Mouse (Mus musculus) hindbrain, embryonic 13.5 days (tissue): ENCODE measurements at regions not wholly inside any gene's neighbourhood (a gene's known extent, or its start where the extent isn't known, plus 50 kb on each side); places are given as distances from the start of the nearest gene placed in this dataset.

Experiments
- ATAC-seq: fragments of 200-750 bp; cut with Nextera tagmentation; 2 replicates; pipeline ENCODE4 v1.8.0; 2017; ENCODE audit warnings: moderate TSS enrichment; ENCODE audit not compliant: low FRiP score
- H3K27ac ChIP-seq: fragments of 300-500 bp; sonication (generic); 2 replicates; pipeline ENCODE4 v1.5.1; 2015; ENCODE audit warnings: inconsistent platforms, mild to moderate bottlenecking, moderate library complexity
- H3K27me3 ChIP-seq: fragments of 300-500 bp; sonication (generic); 2 replicates; pipeline ENCODE4 v1.6.1; 2015; ENCODE audit warnings: mild to moderate bottlenecking, inconsistent platforms
- H3K36me3 ChIP-seq: fragments of 300-500 bp; sonication (generic); 2 replicates; pipeline ENCODE4 v1.6.1; 2015; ENCODE audit warnings: mild to moderate bottlenecking, inconsistent platforms
- H3K4me1 ChIP-seq: fragments of 300-500 bp; sonication (generic); replicated peaks from 2 replicates; pipeline ENCODE4 v1.6.1; 2015; ENCODE audit warnings: inconsistent platforms
- H3K4me2 ChIP-seq: fragments of 300-500 bp; sonication (generic); 2 replicates; pipeline ENCODE4 v1.6.1; 2015; ENCODE audit warnings: inconsistent platforms, mild to moderate bottlenecking, moderate library complexity
- H3K4me3 ChIP-seq: fragments of 300-500 bp; sonication (generic); 2 replicates; pipeline ENCODE4 v1.5.1; 2015; ENCODE audit warnings: mild to moderate bottlenecking, inconsistent platforms
- H3K9ac ChIP-seq: fragments of 300-500 bp; sonication (generic); 2 replicates; pipeline ENCODE4 v1.6.1; 2015; ENCODE audit warnings: mild to moderate bottlenecking, inconsistent platforms
- H3K9me3 ChIP-seq: fragments of 300-500 bp; sonication (generic); 2 replicates; pipeline ENCODE4 v1.6.1; 2016; ENCODE audit warnings: inconsistent platforms
- WGBS: fragments of 180-500 bp; shearing (Covaris S2); methylation state at CpG from one replicate; pipeline ENCODE4 v1.1.7; 2015; 5-methylcytosine and 5-hydroxymethylcytosine counted together

GRCm38 (mm10) chr4:75884371-75884770, 606.3 kb upstream of the Dmac1 start:
- no peak overlapping the region for H3K4me3 ChIP-seq
- 92% methylated on average over 4 of the region's 4 CpGs for WGBS
- no peaks in the 10 kb centered on the region for H3K36me3 ChIP-seq
- no peak overlapping the region for H3K4me2 ChIP-seq
- ATAC-seq: no peak
- no peak overlapping the region for H3K27ac ChIP-seq
- no peaks in the 10 kb centered on the region for H3K27me3 ChIP-seq
- no peak overlapping the region for H3K9ac ChIP-seq
- H3K4me1 ChIP-seq: no peaks in the 10 kb centered on the region
- H3K9me3 ChIP-seq: no peaks in the 10 kb centered on the region

GRCm38 (mm10) chr4:75869771-75870170, 591.7 kb upstream of the Dmac1 start:
- Histone ChIP-seq H3K27ac (no peak overlapping the region), H3K4me1 (no peaks in the 10 kb centered on the region), H3K4me2 (no peak overlapping the region), H3K36me3 (no peaks in the 10 kb centered on the region), H3K27me3 (no peaks in the 10 kb centered on the region), H3K9ac (no peak overlapping the region), H3K9me3 (no peaks in the 10 kb centered on the region), H3K4me3 (no peak overlapping the region)
- 85% methylated on average over 1 of the region's 1 CpGs for WGBS
- no peak for ATAC-seq

- Histone ChIP-seq H3K9ac (no peak overlapping the region), H3K27me3 (no peaks in the 10 kb centered on the region), H3K9me3 (no peaks in the 10 kb centered on the region), H3K4me3 (no peak overlapping the region), H3K4me1 (peaks cover 5% of the 10 kb centered on the region), H3K4me2 (no peak overlapping the region), H3K36me3 (no peaks in the 10 kb centered on the region), H3K27ac (no peak overlapping the region)
- ATAC-seq: no peak
- 76% methylated on average over 2 of the region's 2 CpGs for WGBS
These were observed 583.0 kb upstream of the Dmac1 start for GRCm38 (mm10) chr4:75861076-75861475.

- no peak overlapping the region for H3K9ac ChIP-seq
- no peaks in the 10 kb centered on the region for H3K27me3 ChIP-seq
- WGBS: 39% methylated on average over 2 of the region's 2 CpGs
- H3K4me3 ChIP-seq: no peak overlapping the region
- ATAC-seq: peak; percentile 62; the same call in 1 of the 2 replicates
- H3K27ac ChIP-seq: no peak overlapping the region
- no peaks in the 10 kb centered on the region for H3K9me3 ChIP-seq
- H3K4me1 ChIP-seq: peaks cover 13% of the 10 kb centered on the region
- H3K36me3 ChIP-seq: no peaks in the 10 kb centered on the region
- no peak overlapping the region for H3K4me2 ChIP-seq
These were observed 579.8 kb upstream of the Dmac1 start for GRCm38 (mm10) chr4:75857769-75858408.

- peaks cover 13% of the 10 kb centered on the region for H3K4me1 ChIP-seq
- H3K27me3 ChIP-seq: no peaks in the 10 kb centered on the region
- no peak overlapping the region for H3K4me2 ChIP-seq
- peak; percentile 44; the same call in 1 of the 2 replicates for ATAC-seq
- H3K36me3 ChIP-seq: no peaks in the 10 kb centered on the region
- H3K9ac ChIP-seq: no peak overlapping the region
- WGBS: 11% methylated on average over 6 of the region's 6 CpGs
- no peaks in the 10 kb centered on the region for H3K9me3 ChIP-seq
- no peak overlapping the region for H3K27ac ChIP-seq
- H3K4me3 ChIP-seq: no peak overlapping the region
These were observed 577.7 kb upstream of the Dmac1 start for GRCm38 (mm10) chr4:75855688-75856296.

- H3K27ac ChIP-seq: no peak overlapping the region
- no peak overlapping the region for H3K4me3 ChIP-seq
- H3K4me1 ChIP-seq: 0 out of 2 replicates have a peak, but pooled peaks cover 5% of the 10 kb centered on the region
- 84% methylated on average over 2 of the region's 2 CpGs for WGBS
- ATAC-seq: no peak
- no peak overlapping the region for H3K4me2 ChIP-seq
- no peaks in the 10 kb centered on the region for H3K9me3 ChIP-seq
- H3K9ac ChIP-seq: no peak overlapping the region
- H3K27me3 ChIP-seq: no peaks in the 10 kb centered on the region
- H3K36me3 ChIP-seq: no peaks in the 10 kb centered on the region
These were observed 572.2 kb upstream of the Dmac1 start for GRCm38 (mm10) chr4:75850343-75850742.

- WGBS: 90% methylated on average over 6 of the region's 6 CpGs
- Histone ChIP-seq H3K36me3 (no peaks in the 10 kb centered on the region), H3K9me3 (no peaks in the 10 kb centered on the region), H3K4me1 (no peaks in the 10 kb centered on the region), H3K4me3 (no peak overlapping the region), H3K9ac (no peak overlapping the region), H3K27ac (no peak overlapping the region), H3K27me3 (no peaks in the 10 kb centered on the region), H3K4me2 (no peak overlapping the region)
- no peak for ATAC-seq
These were observed 569.7 kb upstream of the Dmac1 start for GRCm38 (mm10) chr4:75847675-75848385.

- no peak overlapping the region for H3K4me2 ChIP-seq
- H3K4me1 ChIP-seq: no peaks in the 10 kb centered on the region
- no peaks in the 10 kb centered on the region for H3K9me3 ChIP-seq
- H3K4me3 ChIP-seq: no peak overlapping the region
- H3K27me3 ChIP-seq: no peaks in the 10 kb centered on the region
- no peak overlapping the region for H3K9ac ChIP-seq
- 95% methylated on average over 3 of the region's 3 CpGs for WGBS
- H3K27ac ChIP-seq: no peak overlapping the region
- no peak for ATAC-seq
- no peaks in the 10 kb centered on the region for H3K36me3 ChIP-seq
These were observed 566.9 kb upstream of the Dmac1 start for GRCm38 (mm10) chr4:75845021-75845420.

GRCm38 (mm10) chr4:75838619-75839018, 560.5 kb upstream of the Dmac1 start:
- Histone ChIP-seq H3K36me3 (no peaks in the 10 kb centered on the region), H3K9ac (no peak overlapping the region), H3K4me3 (no peak overlapping the region), H3K27ac (no peak overlapping the region), H3K4me1 (no peaks in the 10 kb centered on the region), H3K4me2 (no peak overlapping the region), H3K27me3 (no peaks in the 10 kb centered on the region), H3K9me3 (no peaks in the 10 kb centered on the region)
- 72% methylated on average over 4 of the region's 4 CpGs for WGBS
- ATAC-seq: no peak

- WGBS: 67% methylated on average over 3 of the region's 3 CpGs
- Histone ChIP-seq H3K4me2 (no peak overlapping the region), H3K9me3 (no peaks in the 10 kb centered on the region), H3K9ac (no peak overlapping the region), H3K27me3 (no peaks in the 10 kb centered on the region), H3K4me3 (no peak overlapping the region), H3K27ac (no peak overlapping the region), H3K36me3 (no peaks in the 10 kb centered on the region), H3K4me1 (no peaks in the 10 kb centered on the region)
- no peak for ATAC-seq
These were observed 549.1 kb upstream of the Dmac1 start for GRCm38 (mm10) chr4:75827082-75827711.

GRCm38 (mm10) chr4:75819193-75819603, 541.1 kb upstream of the Dmac1 start:
- no peaks in the 10 kb centered on the region for H3K36me3 ChIP-seq

GRCm38 (mm10) chr4:75816026-75816425, 537.9 kb upstream of the Dmac1 start:
- no peaks in the 10 kb centered on the region for H3K36me3 ChIP-seq
- no peaks in the 10 kb centered on the region for H3K9me3 ChIP-seq
- no peak overlapping the region for H3K9ac ChIP-seq
- H3K4me3 ChIP-seq: no peak overlapping the region
- H3K27me3 ChIP-seq: no peaks in the 10 kb centered on the region
- no peak overlapping the region for H3K4me2 ChIP-seq
- 91% methylated on average over 4 of the region's 4 CpGs for WGBS
- ATAC-seq: no peak
- H3K4me1 ChIP-seq: no peaks in the 10 kb centered on the region
- no peak overlapping the region for H3K27ac ChIP-seq

More at GRCm38 (mm10) chr4:75819193-75819603, 541.1 kb upstream of the Dmac1 start:
- Histone ChIP-seq H3K27me3 (no peaks in the 10 kb centered on the region), H3K4me3 (no peak overlapping the region), H3K27ac (no peak overlapping the region), H3K9ac (no peak overlapping the region), H3K4me2 (no peak overlapping the region), H3K9me3 (no peaks in the 10 kb centered on the region), H3K4me1 (no peaks in the 10 kb centered on the region)
- no peak for ATAC-seq
- 63% methylated on average over 2 of the region's 2 CpGs for WGBS
